Mouse (Mus musculus) lung, embryonic 16.5 days (tissue): ENCODE results near the gene Rps25. TPM values are rescaled to one million over a fixed set of nuclear protein-coding genes. Genes with fewer than 3 reads are reported as not detected.
"Not testable (repeated sequence)": the region's sequence is repeated elsewhere in the genome, so short reads cannot be mapped to it uniquely, and the experiment has no call there.

Experiments
- ATAC-seq: fragments of 200-750 bp; cut with Nextera tagmentation; 2 replicates; pipeline ENCODE4 v1.8.0; 2017; ENCODE audit warnings: low read depth, mild to moderate bottlenecking, moderate library complexity
- H3K27ac ChIP-seq: fragments of 300-500 bp; sonication (generic); 2 replicates; pipeline ENCODE4 v1.5.1; 2014; ENCODE audit warnings: mild to moderate bottlenecking, control low read depth, low read length
- H3K27me3 ChIP-seq: fragments of 300-500 bp; sonication (generic); 2 replicates; pipeline ENCODE4 v1.6.1; 2014; ENCODE audit warnings: low read depth, low read length, mixed read lengths; ENCODE audit not compliant: control insufficient read depth, insufficient read depth
- H3K36me3 ChIP-seq: fragments of 300-500 bp; sonication (generic); 2 replicates; pipeline ENCODE4 v1.6.1; 2014; ENCODE audit warnings: low read length; ENCODE audit not compliant: control insufficient read depth, insufficient read depth
- H3K4me1 ChIP-seq: fragments of 300-500 bp; sonication (generic); replicated peaks from 2 replicates; pipeline ENCODE4 v1.6.1; 2014; ENCODE audit warnings: low read length, mixed read lengths; ENCODE audit not compliant: control insufficient read depth, insufficient read depth
- H3K4me2 ChIP-seq: fragments of 300-500 bp; sonication (generic); 2 replicates; pipeline ENCODE4 v1.6.1; 2014; ENCODE audit warnings: low read depth, low read length, control low read depth
- H3K4me3 ChIP-seq: fragments of 300-500 bp; sonication (generic); 2 replicates; pipeline ENCODE4 v1.5.1; 2014; ENCODE audit warnings: mild to moderate bottlenecking, low read length, control low read depth
- H3K9ac ChIP-seq: fragments of 300-500 bp; sonication (generic); 2 replicates; pipeline ENCODE4 v1.6.1; 2014; ENCODE audit warnings: low read length, control low read depth
- H3K9me3 ChIP-seq: fragments of 300-500 bp; sonication (generic); 2 replicates; pipeline ENCODE4 v1.6.1; 2016; ENCODE audit warnings: low read length; ENCODE audit not compliant: control insufficient read depth
- WGBS: fragments of 180-500 bp; shearing (Covaris S2); extraction: QIAGEN DNeasy Blood & Tissue Kit; methylation state at CpG from one replicate; pipeline ENCODE4 v1.1.7; 2014; 5-methylcytosine and 5-hydroxymethylcytosine counted together
- polyA plus RNA-seq: library from polyadenylated mRNA; unstranded; fragments of >200 nt; fragmentation: Nextera tagmentation; extraction: Ambion mirVana; gene quantifications from 2 replicates; pipeline ENCODE4 v1.2.1, GENCODE M21; 2015

The Rps25 gene
- polyA plus RNA-seq, 1 experiment from 2014 or later = 1,846 TPM

DNA sequence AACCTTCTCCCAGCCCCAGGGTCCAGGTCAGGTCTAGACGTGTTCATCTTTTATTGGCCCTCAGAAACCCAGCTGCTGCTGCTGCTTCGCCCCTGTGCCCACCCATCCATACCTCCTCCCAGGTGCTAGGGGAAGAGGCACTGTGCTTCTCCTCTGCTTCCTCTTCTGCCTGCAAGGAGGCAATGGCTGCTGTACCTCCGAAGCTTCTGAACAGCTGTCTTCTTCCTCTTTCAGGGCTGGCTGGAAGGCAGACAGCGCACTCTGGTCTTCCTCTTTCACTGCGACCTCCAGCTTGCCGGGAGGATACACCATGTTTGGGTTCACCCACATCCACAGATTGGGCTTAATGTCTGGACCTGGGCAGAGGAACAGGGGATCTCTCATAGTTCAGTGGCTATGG, 28.8 kb downstream of the Rps25 start:
- Histone ChIP-seq H3K9ac (no peak overlapping the region), H3K27me3 (no peaks in the 10 kb centered on the region), H3K4me1 (no peaks in the 10 kb centered on the region), H3K4me2 (no peak overlapping the region), H3K4me3 (no peak overlapping the region), H3K27ac (no peak overlapping the region), H3K36me3 (no peaks in the 10 kb centered on the region), H3K9me3 (no peaks in the 10 kb centered on the region)
- WGBS = 78% methylated on average over 6 of the region's 6 CpGs
- ATAC-seq = no peak

- no peaks in the 10 kb centered on the region for H3K4me1 ChIP-seq
- no peaks in the 10 kb centered on the region for H3K9me3 ChIP-seq
- ATAC-seq = no peak
- H3K27me3 ChIP-seq = no peaks in the 10 kb centered on the region
- H3K4me2 ChIP-seq = no peak within 1 kb of the TSS
- 64% methylated on average over 19 of the region's 19 CpGs for WGBS
- H3K27ac ChIP-seq = no peak within 1 kb of the TSS
- no peak within 1 kb of the TSS for H3K4me3 ChIP-seq
- H3K9ac ChIP-seq = no peak within 1 kb of the TSS
- no peaks in the 10 kb centered on the region for H3K36me3 ChIP-seq
Observed at GRCm38 (mm10) chr9:44440961-44441360, 34.0 kb downstream of the Rps25 start, which contains the start of gene Foxr1. Gene Foxr1, minus strand, starts transcription at chr9:44441136.

DNA sequence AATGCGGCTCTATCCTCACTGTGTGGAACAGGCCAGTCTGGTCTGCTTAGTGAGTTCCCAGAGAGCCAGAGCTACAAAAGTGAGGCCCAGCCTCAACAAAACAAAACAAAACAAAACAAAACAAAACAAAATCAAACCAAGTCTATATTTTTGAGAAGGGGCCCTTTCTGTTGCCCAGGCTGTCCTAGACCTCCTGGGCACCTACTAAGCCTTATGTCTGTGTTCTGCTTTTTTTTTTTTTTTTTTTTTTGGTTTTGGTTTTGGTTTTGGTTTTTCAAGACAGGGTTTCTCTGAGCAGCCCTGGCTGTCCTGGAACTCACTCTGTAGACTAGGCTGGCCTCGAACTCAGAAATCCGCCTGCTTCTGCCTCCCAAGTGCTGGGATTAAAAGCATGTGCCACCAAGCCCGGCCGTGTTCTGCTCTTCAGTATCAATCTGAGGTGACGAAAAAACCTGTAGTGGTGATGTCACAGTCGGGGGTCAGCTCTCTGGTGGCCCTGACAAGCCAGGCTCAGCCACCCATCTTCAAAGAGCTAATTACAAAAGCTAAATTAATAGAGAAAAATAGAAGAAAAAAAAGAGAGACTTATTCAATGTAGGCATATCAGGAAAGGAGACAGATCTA, 37.6 kb downstream of the Rps25 start:
- WGBS = 77% methylated on average over 7 of the region's 7 CpGs
- not testable (repeated sequence) for H3K9me3 ChIP-seq, H3K9ac ChIP-seq, H3K27ac ChIP-seq, H3K36me3 ChIP-seq, H3K4me2 ChIP-seq, ATAC-seq, H3K4me1 ChIP-seq, H3K4me3 ChIP-seq, H3K27me3 ChIP-seq

DNA sequence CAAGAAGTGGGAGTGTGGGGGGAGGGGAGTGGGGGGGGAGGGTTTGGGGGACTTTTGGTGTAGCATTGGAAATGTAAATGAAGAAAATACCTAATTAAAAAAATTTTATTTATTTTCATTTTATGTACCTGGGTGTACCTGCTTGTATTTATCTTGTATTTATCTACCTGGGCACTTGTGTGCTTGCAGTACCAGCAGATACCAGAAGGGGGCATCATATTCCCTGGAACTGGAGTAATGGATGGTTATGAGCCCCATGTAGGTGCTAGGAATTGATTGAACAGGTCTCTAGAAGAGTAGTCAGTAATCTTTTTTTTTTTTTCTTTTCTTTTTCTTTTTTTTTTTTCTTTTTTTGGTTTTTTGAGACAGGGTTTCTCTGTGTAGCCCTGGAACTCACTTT, 43.4 kb downstream of the Rps25 start:
- Histone ChIP-seq H3K9ac (no peak overlapping the region), H3K27ac (no peak overlapping the region), H3K4me1 (no peaks in the 10 kb centered on the region; the same call in 1 of the 2 replicates), H3K4me3 (no peak overlapping the region), H3K36me3 (no peaks in the 10 kb centered on the region), H3K27me3 (0 out of 2 replicates have a peak, but pooled peaks cover 2% of the 10 kb centered on the region), H3K4me2 (no peak overlapping the region), H3K9me3 (no peaks in the 10 kb centered on the region)
- no peak for ATAC-seq

GRCm38 (mm10) chr9:44454132-44454890, 47.4 kb downstream of the Rps25 start:
- Histone ChIP-seq H3K4me1 (no peaks in the 10 kb centered on the region; the same call in 1 of the 2 replicates), H3K9me3 (no peaks in the 10 kb centered on the region), H3K27me3 (peaks cover 2% of the 10 kb centered on the region; the same call in 1 of the 2 replicates), H3K9ac (no peak overlapping the region), H3K27ac (no peak overlapping the region), H3K4me2 (no peak overlapping the region), H3K36me3 (no peaks in the 10 kb centered on the region), H3K4me3 (no peak overlapping the region)
- 7% methylated on average over 14 of the region's 14 CpGs for WGBS
- peak; percentile 93 for ATAC-seq

DNA sequence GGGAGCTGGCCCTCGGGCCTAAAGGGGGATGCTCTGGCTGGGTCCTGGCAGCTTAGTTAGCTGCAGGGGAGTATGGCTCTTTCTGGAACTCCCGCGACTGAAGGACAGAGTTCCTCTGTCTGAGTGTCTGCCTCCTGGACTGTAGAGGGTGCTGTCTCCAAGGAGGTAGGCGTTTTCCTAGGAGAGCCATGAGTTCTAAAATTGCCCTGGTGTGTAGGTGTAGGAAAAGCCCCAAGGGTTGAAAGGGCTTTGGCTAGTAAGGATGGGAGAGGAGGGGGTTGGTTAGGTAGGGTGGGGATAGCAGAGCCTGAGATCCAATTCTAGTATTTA, 47.9 kb downstream of the Rps25 start, which contains the start of gene Upk2:
Gene Upk2, minus strand, starts transcription at position 86 of the 330 bp plus-strand sequence.
- Histone ChIP-seq H3K36me3 (no peaks in the 10 kb centered on the region), H3K4me2 (no peak within 1 kb of the TSS), H3K27ac (no peak within 1 kb of the TSS), H3K27me3 (peaks cover 2% of the 10 kb centered on the region; the same call in 1 of the 2 replicates), H3K9me3 (no peaks in the 10 kb centered on the region), H3K4me3 (no peak within 1 kb of the TSS), H3K4me1 (no peaks in the 10 kb centered on the region; the same call in 1 of the 2 replicates), H3K9ac (no peak within 1 kb of the TSS)
- ATAC-seq = peak; percentile 42; the same call in 1 of the 2 replicates
- 21% methylated on average over 4 of the region's 4 CpGs for WGBS

DNA sequence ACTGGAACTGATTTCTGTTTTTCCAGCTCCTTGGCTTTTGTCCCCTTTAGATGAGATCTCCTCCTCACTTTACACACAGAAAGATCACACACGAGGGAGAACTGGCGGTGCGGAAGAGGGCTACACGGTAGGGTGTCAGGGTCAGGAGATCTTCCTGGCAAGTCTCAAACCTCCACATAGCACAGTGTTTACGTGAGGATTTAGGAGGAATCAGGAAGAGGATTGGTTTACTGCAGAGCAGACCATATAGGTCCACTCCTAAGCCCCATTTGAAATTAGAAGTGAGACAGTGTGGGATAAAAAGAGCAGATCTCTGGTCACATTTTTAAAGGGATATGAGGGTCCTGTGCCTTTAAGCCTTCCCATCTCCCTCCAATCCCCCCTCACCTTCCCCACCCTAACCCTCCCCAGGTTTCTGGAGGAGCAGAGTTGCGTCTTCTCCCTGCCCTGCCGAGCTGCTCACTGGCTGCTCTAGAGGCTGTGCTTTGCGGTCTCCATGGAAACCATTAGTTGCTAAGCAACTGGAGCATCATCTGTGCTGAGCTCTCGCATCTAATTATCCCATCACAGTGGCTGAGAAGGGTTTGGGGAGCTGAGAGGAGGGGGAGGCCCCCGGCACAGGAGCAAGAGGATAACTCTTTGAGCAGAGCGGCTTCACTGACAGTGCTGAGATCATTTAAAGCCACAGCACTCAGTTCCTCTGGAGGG, 50.2 kb downstream of the Rps25 start:
- H3K27me3 ChIP-seq = peaks cover 2% of the 10 kb centered on the region; the same call in 1 of the 2 replicates
- H3K4me1 ChIP-seq = no peaks in the 10 kb centered on the region; the same call in 1 of the 2 replicates
- no peaks in the 10 kb centered on the region for H3K36me3 ChIP-seq
- H3K27ac ChIP-seq = no peak overlapping the region
- 5% methylated on average over 11 of the region's 11 CpGs for WGBS
- no peak for ATAC-seq
- no peak overlapping the region for H3K4me3 ChIP-seq
- no peak overlapping the region for H3K9ac ChIP-seq
- H3K4me2 ChIP-seq = no peak overlapping the region
- no peaks in the 10 kb centered on the region for H3K9me3 ChIP-seq
